Mouse (Mus musculus) R1 (cell line): ENCODE data around the gene Prdx6.

ENCODE experiments used
- DNase-seq: peaks from one replicate; pipeline ENCODE4 v3.0.0-alpha.2; 2018; ENCODE audit warnings: low read depth, low spot score

The Prdx6 gene

GRCm38 (mm10) chr1:161250604-161251416 is at the start of gene Prdx6:
Prdx6 (minus strand) TSS chr1:161251219.
- DNase-seq, result peak; percentile 87

- peak; percentile 52 for DNase-seq
These were observed 37.2 kb upstream of the Prdx6 start for GRCm38 (mm10) chr1:161288256-161288655.

- DNase-seq, result peak; percentile 80
These were observed 35.8 kb upstream of the Prdx6 start for GRCm38 (mm10) chr1:161286726-161287310.

- DNase-seq, result no peak
These were observed 30.2 kb upstream of the Prdx6 start for GRCm38 (mm10) chr1:161281054-161281688.

DNA sequence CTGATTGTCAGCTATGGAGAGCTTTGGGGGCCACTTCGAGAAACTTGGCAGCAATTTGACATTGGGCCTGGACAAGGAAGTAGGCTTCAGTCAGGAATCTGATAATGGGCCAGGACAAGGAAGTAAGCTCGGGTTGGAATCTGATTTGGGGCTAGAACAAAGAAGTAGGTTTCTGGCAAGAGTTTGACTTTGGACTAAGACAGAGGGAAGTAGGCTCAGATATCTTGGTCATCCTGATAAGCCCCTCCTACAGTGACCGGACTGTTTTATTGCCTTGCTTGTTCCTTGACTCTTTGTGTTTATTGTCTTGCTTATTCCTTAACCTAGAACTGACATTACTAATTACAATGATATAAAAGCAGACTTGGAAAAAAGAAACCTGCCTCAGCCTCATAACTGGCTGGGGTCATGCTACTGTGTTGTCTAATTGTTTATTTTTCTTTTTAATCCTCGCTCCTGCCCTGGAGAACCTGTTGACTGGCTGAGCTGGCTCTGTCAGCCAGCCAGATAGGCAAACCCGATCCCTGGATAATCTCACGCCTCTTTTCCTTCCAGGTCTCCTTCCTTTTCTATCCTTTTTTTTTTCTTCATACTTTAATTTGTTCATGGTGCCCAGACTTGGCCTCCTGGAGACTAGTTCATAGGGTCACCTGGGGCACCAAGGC is 28.4 kb upstream of the Prdx6 start:
- no peak for DNase-seq

- DNase-seq, result no peak
These were observed 22.5 kb upstream of the Prdx6 start for GRCm38 (mm10) chr1:161273486-161273885.

DNA sequence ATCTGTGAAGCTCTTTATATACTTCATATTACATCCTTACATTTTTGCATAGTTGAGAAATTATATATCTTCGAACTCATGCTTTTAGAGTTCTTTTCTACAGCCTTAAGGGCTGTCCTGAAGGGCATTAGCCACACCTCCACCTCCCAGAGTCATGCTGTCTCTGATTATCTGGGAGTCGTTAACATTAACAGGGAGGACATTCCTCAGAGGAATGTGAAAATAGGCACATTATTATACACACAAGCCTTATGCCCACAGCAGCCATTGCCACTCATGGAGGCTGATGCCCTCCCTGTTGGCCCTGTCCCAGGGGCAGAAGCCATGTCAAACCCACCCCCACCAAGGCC is 20.4 kb upstream of the Prdx6 start:
- peak; percentile 70 for DNase-seq

GRCm38 (mm10) chr1:161270776-161271460 is 19.9 kb upstream of the Prdx6 start:
- peak; percentile 88 for DNase-seq

DNA sequence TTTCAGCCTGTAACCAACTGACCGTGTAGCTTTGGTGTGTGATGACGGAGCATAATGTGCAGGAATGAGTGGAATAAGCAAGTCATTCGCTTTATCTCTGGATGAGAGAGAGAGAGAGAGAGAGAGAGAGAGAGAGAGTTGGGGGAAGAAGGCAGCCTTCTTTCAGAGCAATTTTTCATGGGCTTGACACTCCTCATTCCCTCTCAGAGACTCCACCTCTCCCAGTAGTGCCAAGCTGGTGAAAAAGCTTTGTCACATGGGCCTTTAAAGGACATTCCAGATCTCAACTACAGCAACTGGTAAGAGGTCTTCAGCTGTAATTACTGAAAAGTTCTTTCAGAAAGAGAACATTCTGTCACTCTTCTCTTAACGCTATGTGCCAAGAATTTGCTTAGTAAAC is 18.3 kb upstream of the Prdx6 start:
- no peak for DNase-seq

DNA sequence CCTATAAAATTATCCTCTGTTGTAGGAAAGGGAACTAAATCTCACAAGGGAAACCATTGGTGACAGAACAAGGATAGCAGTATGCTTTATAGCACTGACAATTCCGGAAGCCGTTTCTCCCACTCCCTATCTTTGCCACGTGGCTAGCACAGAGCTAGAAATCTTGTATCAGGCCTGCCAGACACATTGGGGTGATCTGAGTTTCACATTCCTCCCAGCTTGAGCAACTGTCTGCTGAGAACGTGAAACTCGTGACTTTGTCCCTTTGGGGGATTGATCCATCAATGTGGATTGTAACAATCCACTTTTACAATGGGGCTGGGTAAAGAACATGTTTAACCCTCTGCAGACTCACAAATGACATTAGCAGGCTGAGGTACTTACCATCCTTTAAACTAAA is 17.9 kb upstream of the Prdx6 start:
- DNase-seq, result no peak

DNA sequence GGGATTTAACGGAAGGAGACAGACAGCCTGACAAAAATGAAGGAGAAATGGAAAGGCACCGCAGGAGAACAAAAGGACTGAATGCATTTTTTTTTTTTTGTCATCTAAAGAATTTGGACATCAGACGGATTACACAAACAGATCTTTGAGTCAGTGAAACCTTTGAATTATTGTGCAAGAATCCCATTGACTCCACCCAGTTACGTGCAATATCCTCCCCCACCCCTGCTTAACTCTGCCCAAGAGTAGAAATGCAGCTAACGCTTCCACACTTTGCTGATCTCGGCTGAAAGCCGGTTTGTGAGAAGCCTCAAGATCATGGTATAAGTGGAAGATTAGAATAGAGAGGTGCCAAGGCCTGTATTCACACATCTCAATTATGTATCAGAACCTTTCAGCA is 17.1 kb upstream of the Prdx6 start:
- DNase-seq, result no peak

DNA sequence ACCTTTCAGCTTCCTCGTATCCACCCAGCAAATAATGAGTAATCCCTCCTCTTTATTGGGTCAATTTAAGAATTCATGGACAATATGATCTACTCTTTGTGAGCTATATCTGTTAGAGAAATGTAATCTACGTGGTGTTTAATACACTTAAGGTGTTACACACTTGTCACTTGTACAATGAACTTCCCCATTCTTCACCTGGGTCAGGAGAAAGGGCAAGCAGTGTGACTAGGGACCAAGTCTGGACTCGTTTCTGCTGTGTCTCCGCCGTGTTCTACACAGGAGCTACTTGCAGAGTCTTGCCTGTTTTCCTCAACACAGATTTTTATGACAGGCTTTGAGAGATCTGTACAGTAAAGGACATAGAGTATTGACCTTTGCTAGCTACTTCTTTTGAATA is 13.9 kb upstream of the Prdx6 start:
- no peak for DNase-seq

GRCm38 (mm10) chr1:161263584-161263983 is 12.6 kb upstream of the Prdx6 start:
- DNase-seq, result no peak

- DNase-seq, result no peak
These were observed 11.5 kb upstream of the Prdx6 start for GRCm38 (mm10) chr1:161262542-161262941.

DNA sequence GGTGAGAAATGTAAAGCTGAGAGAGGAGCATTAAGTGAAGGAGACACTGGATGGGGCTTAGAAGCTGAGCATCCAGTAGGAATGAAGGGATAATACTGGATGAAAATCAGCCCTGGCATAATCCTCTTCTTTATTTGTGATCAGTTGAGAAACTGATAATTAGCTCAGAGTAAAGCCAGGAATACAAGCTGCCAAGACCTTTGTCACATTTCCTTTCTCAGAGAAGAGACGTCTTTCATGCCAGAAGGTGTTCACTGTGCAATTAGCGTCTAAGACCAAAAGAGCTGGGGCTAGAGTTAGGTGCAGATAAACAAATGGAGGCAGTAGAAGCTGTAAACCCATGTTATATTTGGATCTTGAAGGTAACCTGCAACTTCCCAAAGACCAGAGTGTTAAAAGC is 9.7 kb upstream of the Prdx6 start:
- DNase-seq, result no peak

- DNase-seq, result no peak
These were observed 8.1 kb upstream of the Prdx6 start for GRCm38 (mm10) chr1:161259142-161259541.

GRCm38 (mm10) chr1:161258331-161258730 is 7.3 kb upstream of the Prdx6 start:
- DNase-seq, result no peak

- peak; percentile 88 for DNase-seq
These were observed 5.9 kb upstream of the Prdx6 start for GRCm38 (mm10) chr1:161256918-161257317.

GRCm38 (mm10) chr1:161254361-161254760 is 3.3 kb upstream of the Prdx6 start:
- peak; percentile 64 for DNase-seq

- no peak for DNase-seq
These were observed 1.9 kb upstream of the Prdx6 start for GRCm38 (mm10) chr1:161252901-161253300.

DNA sequence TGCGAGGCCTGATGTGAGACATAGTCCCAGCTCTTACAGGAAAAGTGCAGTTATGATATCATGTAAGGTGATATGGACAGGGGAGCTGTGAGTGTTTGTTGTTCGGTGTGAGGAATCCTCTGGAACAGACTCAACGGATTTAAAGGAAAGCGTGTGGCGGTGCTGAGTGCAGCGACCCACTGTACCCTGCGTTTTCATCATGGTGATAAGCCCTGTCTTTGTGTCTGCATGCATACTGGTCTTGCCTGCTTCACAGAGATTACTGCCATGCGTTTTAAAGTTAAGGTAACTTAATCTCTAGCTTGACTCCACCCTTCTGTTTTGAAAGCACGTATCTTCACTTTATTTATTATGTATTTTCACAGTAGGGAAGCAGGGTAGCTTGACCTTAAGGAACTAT is 1.3 kb upstream of the Prdx6 start:
- no peak for DNase-seq
